Mouse (Mus musculus) midbrain, embryonic 10.5 days (tissue): ENCODE results near the gene Kpna1. TPM values are rescaled to one million over a fixed set of nuclear protein-coding genes. Genes with fewer than 3 reads are reported as not detected.

Source experiments
- polyA plus RNA-seq: library from polyadenylated mRNA; unstranded; fragments of >200 nt; fragmentation: Nextera tagmentation; extraction: Ambion mirVana; gene quantifications from 2 replicates; pipeline ENCODE4 v1.2.1, GENCODE M21; 2016

The Kpna1 gene
- polyA plus RNA-seq, 1 experiment from 2014 or later = 76.4 TPM

Other genes starting within 250 kb of the Kpna1 start
- gene Dirc2, start 209.4 kb upstream of the Kpna1 start, polyA plus RNA-seq = 12.5 and 14.1 TPM in 2 replicates
- 24.7 and 26.0 TPM in 2 replicates for gene Hspbap1, start 208.4 kb upstream of the Kpna1 start, polyA plus RNA-seq
- 0.16 and 0.32 TPM in 2 replicates for gene Parp14, start 107.2 kb upstream of the Kpna1 start, polyA plus RNA-seq
- gene Parp9, start 40.3 kb upstream of the Kpna1 start, polyA plus RNA-seq = 2.1 and 2.3 TPM in 2 replicates
- 2.8 and 2.9 TPM in 2 replicates for gene Dtx3l, start 39.6 kb upstream of the Kpna1 start, polyA plus RNA-seq
- 8.8 and 10.6 TPM in 2 replicates for gene Wdr5b, start 62.4 kb downstream of the Kpna1 start, polyA plus RNA-seq
- 277 and 355 TPM in 2 replicates for gene Fam162a, start 92.8 kb downstream of the Kpna1 start, polyA plus RNA-seq
- gene Ccdc58, start 92.9 kb downstream of the Kpna1 start, polyA plus RNA-seq = 79.9 and 103 TPM in 2 replicates
- gene Csta1, start 152.5 kb downstream of the Kpna1 start, polyA plus RNA-seq = 0.10 TPM in 1 of 2 replicates, not detected in the other
- not detected in 2 replicates for gene Stfa2l1, start 178.1 kb downstream of the Kpna1 start, polyA plus RNA-seq
- gene Gm5483, start 205.5 kb downstream of the Kpna1 start, polyA plus RNA-seq = not detected in 2 replicates
- not detected in 2 replicates for gene Gm5416, start 231.7 kb downstream of the Kpna1 start, polyA plus RNA-seq
- gene 2010005H15Rik, start 242.7 kb downstream of the Kpna1 start, polyA plus RNA-seq = not detected in 2 replicates